Mouse (Mus musculus) gastrocnemius, postnatal 14 days (tissue): ENCODE data around the gene Olfr1424. TPM values are rescaled to one million over a fixed set of nuclear protein-coding genes. Genes with fewer than 3 reads are reported as not detected.
"Not testable (repeated sequence)": the region's sequence is repeated elsewhere in the genome, so short reads cannot be mapped to it uniquely, and the experiment has no call there.

Experiments
- DNase-seq: peaks from one replicate; pipeline ENCODE4 v3.0.0; 2021; ENCODE audit warnings: mixed read lengths
- intact Hi-C: fragments of 180-260 bp; cut with DNase I; formaldehyde crosslinking; loops from one replicate; pipeline ENCODE4 v1.15.1; 2025; ENCODE audit warnings: low total_unique reads
- long read RNA-seq, 2 experiments: library from polyadenylated mRNA; stranded (forward); transcript quantifications; one replicate each; pipeline ENCODE4 v2.0.0; 2021
- total RNA-seq, 2 experiments: library from RNA; stranded (reverse); gene quantifications; 2 replicates each; pipeline ENCODE4 v1.2.3; 2021

Gene Olfr1424
- total RNA-seq, result not detected
- long read RNA-seq, experiment 1, result 0 reads
- long read RNA-seq, experiment 2, result 0 reads

GRCm38 (mm10) chr19:12062582-12062981, at the start of gene Olfr1424:
Olfr1424 (minus strand) TSS chr19:12062682.
- intact Hi-C loops, DNase-seq: not testable (repeated sequence)

GRCm38 (mm10) chr19:12104541-12104940, 42.1 kb upstream of the Olfr1424 start:
- intact Hi-C loops, result no loop called here
- DNase-seq, result no peak

- DNase-seq, result no peak
- intact Hi-C loops, result no loop called here
Observed at GRCm38 (mm10) chr19:12103234-12103633, 40.8 kb upstream of the Olfr1424 start, which contains the start of gene Olfr1427. Olfr1427 (minus strand) TSS chr19:12103334.

GRCm38 (mm10) chr19:12091913-12092312, 29.4 kb upstream of the Olfr1424 start, which contains the start of gene Olfr1426:
Olfr1426 (minus strand) TSS chr19:12092013.
- intact Hi-C loops, result no loop called here
- DNase-seq, result no peak

GRCm38 (mm10) chr19:12077631-12078030, 15.1 kb upstream of the Olfr1424 start, which contains the start of gene Olfr1425:
Olfr1425 (minus strand) TSS chr19:12077731.
- intact Hi-C loops, DNase-seq: not testable (repeated sequence)

GRCm38 (mm10) chr19:12069546-12069945, 7.1 kb upstream of the Olfr1424 start:
- DNase-seq, intact Hi-C loops: not testable (repeated sequence)

GRCm38 (mm10) chr19:12067806-12068205, 5.3 kb upstream of the Olfr1424 start:
- DNase-seq, intact Hi-C loops: not testable (repeated sequence)

GRCm38 (mm10) chr19:12043163-12043562, 19.3 kb downstream of the Olfr1424 start:
- DNase-seq, result no peak
- intact Hi-C loops, result no loop called here

- intact Hi-C loops, result no loop called here
- no peak for DNase-seq
Observed at GRCm38 (mm10) chr19:12041217-12041616, 21.3 kb downstream of the Olfr1424 start, which contains the start of gene Olfr1423. Olfr1423 (minus strand) TSS chr19:12041317.

GRCm38 (mm10) chr19:12037727-12038126, 24.8 kb downstream of the Olfr1424 start:
- no peak for DNase-seq
- intact Hi-C loops, result no loop called here

GRCm38 (mm10) chr19:12026606-12027005, 35.9 kb downstream of the Olfr1424 start:
- intact Hi-C loops, result no loop called here

GRCm38 (mm10) chr19:12025333-12025732, 37.1 kb downstream of the Olfr1424 start:
- intact Hi-C loops, result no loop called here

More at GRCm38 (mm10) chr19:12026606-12027005, 35.9 kb downstream of the Olfr1424 start:
- DNase-seq, result no peak

GRCm38 (mm10) chr19:12024149-12024548, 38.3 kb downstream of the Olfr1424 start:
- intact Hi-C loops, result no loop called here
- DNase-seq, result no peak

More at GRCm38 (mm10) chr19:12025333-12025732, 37.1 kb downstream of the Olfr1424 start:
- DNase-seq, result no peak

- no peak for DNase-seq
- intact Hi-C loops, result no loop called here
Observed at GRCm38 (mm10) chr19:12016192-12016591, 46.3 kb downstream of the Olfr1424 start.

- no peak for DNase-seq
- intact Hi-C loops, result no loop called here
Observed at GRCm38 (mm10) chr19:12015708-12016107, 46.8 kb downstream of the Olfr1424 start.

- peak; percentile 55 for DNase-seq
- intact Hi-C loops, result loop anchor here (5.0 kb wide), 1 partner anchor 236 kb away; no protein-coding TSS in a partner anchor
Observed at GRCm38 (mm10) chr19:12013228-12013627, 49.3 kb downstream of the Olfr1424 start.

GRCm38 (mm10) chr19:12012615-12013014, 49.9 kb downstream of the Olfr1424 start:
- intact Hi-C loops, result loop anchor here (5.0 kb wide), 1 partner anchor 235 kb away; no protein-coding TSS in a partner anchor
- DNase-seq, result no peak

- intact Hi-C loops, result loop anchor here (5.0 kb wide), 1 partner anchor 235 kb away; no protein-coding TSS in a partner anchor
- DNase-seq, result peak; percentile 88
Observed at GRCm38 (mm10) chr19:12011560-12012556, 50.6 kb downstream of the Olfr1424 start.

GRCm38 (mm10) chr19:12010916-12011559, 51.4 kb downstream of the Olfr1424 start:
- intact Hi-C loops, result loop anchor here (5.0 kb wide), 1 partner anchor 234 kb away; no protein-coding TSS in a partner anchor

More at GRCm38 (mm10) chr19:12010916-12011559, 51.4 kb downstream of the Olfr1424 start:
- DNase-seq, result peak; percentile 38
